Mouse (Mus musculus) midbrain, postnatal 0 days (tissue): ENCODE results near the gene Spata13. TPM values are rescaled to one million over a fixed set of nuclear protein-coding genes. Genes with fewer than 3 reads are reported as not detected.

Source experiments
- ATAC-seq: fragments of 200-750 bp; cut with Nextera tagmentation; 2 replicates; pipeline ENCODE4 v1.8.0; 2017; ENCODE audit warnings: moderate number of reproducible peaks, mild to moderate bottlenecking, moderate TSS enrichment, moderate library complexity; ENCODE audit not compliant: low FRiP score
- DNase-seq: peaks from one replicate; pipeline ENCODE4 v3.0.0-alpha.2; 2015; ENCODE audit warnings: low spot score
- H3K27ac ChIP-seq: fragments of 300-500 bp; sonication (generic); 2 replicates; pipeline ENCODE4 v1.5.1; 2014; ENCODE audit warnings: low read depth, mild to moderate bottlenecking, low read length, mixed read lengths
- H3K27me3 ChIP-seq: fragments of 300-500 bp; sonication (generic); 2 replicates; pipeline ENCODE4 v1.6.1; 2014; ENCODE audit warnings: low read length, control low read depth, mixed read lengths; ENCODE audit not compliant: insufficient read depth
- H3K36me3 ChIP-seq: fragments of 300-500 bp; sonication (generic); 2 replicates; pipeline ENCODE4 v1.6.1; 2014; ENCODE audit warnings: low read length, control low read depth, mixed read lengths; ENCODE audit not compliant: insufficient read depth
- H3K4me1 ChIP-seq: fragments of 300-500 bp; sonication (generic); 2 replicates; pipeline ENCODE4 v1.6.1; 2014; ENCODE audit warnings: mild to moderate bottlenecking, control low read depth, antibody characterized with exemption, low read length, mixed read lengths; ENCODE audit not compliant: insufficient read depth
- H3K4me2 ChIP-seq: fragments of 300-500 bp; sonication (generic); 2 replicates; pipeline ENCODE4 v1.6.1; 2014; ENCODE audit warnings: low read depth, mild to moderate bottlenecking, low read length, mixed read lengths; ENCODE audit not compliant: poor library complexity, severe bottlenecking
- H3K4me3 ChIP-seq: fragments of 300-500 bp; sonication (generic); 2 replicates; pipeline ENCODE4 v1.5.1; 2014; ENCODE audit warnings: low read depth, mild to moderate bottlenecking, low read length, moderate library complexity
- H3K9ac ChIP-seq: fragments of 300-500 bp; sonication (generic); replicated peaks from 2 replicates; pipeline ENCODE4 v1.6.1; 2014; ENCODE audit warnings: mild to moderate bottlenecking, low read length, moderate library complexity, mixed read lengths; ENCODE audit not compliant: poor library complexity, severe bottlenecking
- H3K9me3 ChIP-seq: fragments of 300-500 bp; sonication (generic); 2 replicates; pipeline ENCODE4 v1.6.1; 2016; ENCODE audit warnings: low read length, control low read depth
- CTCF ChIP-seq: IDR thresholded peaks from 2 replicates; pipeline ENCODE4 v1.5.1; 2016; ENCODE audit warnings: antibody characterized with exemption, mild to moderate bottlenecking
- WGBS: fragments of 180-500 bp; shearing (Covaris S2); extraction: QIAGEN DNeasy Blood & Tissue Kit; methylation state at CpG from one replicate; pipeline ENCODE4 v1.1.7; 2014; 5-methylcytosine and 5-hydroxymethylcytosine counted together
- polyA plus RNA-seq: library from polyadenylated mRNA; unstranded; fragments of >200 nt; fragmentation: Nextera tagmentation; extraction: Ambion mirVana; gene quantifications from 2 replicates; pipeline ENCODE4 v1.2.1, GENCODE M21; 2015
- total RNA-seq: library from RNA; depleted of rRNA; stranded (reverse); fragments of >200 nt; gene quantifications from 2 replicates; pipeline ENCODE4 v1.2.3, GENCODE M21; 2014; rRNA removed

Spata13 gene
- total and polyA plus RNA-seq, 2 experiments from 2014 or later, result 12.4 to 33.0 TPM

GRCm38 (mm10) chr14:60805871-60806270 is 172.1 kb downstream of the Spata13 start:
- no peak overlapping the region for H3K9ac ChIP-seq
- no peaks in the 10 kb centered on the region for H3K27me3 ChIP-seq
- H3K4me2 ChIP-seq, result no peak overlapping the region
- no peak overlapping the region for H3K27ac ChIP-seq
- ATAC-seq, result no peak
- H3K4me3 ChIP-seq, result no peak overlapping the region
- 78% methylated on average over 1 of the region's 1 CpGs for WGBS
- H3K9me3 ChIP-seq, result no peaks in the 10 kb centered on the region
- H3K36me3 ChIP-seq, result peaks cover 8% of the 10 kb centered on the region
- DNase-seq, result no peak
- H3K4me1 ChIP-seq, result no peaks in the 10 kb centered on the region
- TF ChIP-seq CTCF, result no peak

DNA sequence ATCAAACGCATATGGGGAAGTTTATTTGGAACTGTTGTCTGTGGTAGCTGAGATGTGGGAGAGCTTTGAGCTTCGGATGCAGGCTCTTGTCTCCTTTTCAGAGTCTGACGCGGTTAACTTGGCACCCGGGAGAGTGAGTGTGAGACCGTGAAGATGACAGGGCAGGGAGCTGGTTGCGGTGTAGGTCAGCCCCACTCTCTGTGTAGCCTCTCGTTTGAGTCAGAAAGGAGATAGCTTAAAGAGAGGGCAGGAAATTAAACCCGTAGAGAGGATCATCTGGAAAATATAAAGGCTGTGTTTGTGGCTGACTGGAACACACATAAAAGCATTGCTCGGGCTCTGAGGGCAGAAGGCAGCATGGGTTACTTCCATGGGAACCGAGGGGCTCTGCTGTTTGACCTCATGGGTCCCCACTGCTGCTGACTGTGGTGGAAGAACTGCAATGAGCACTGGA is 173.1 kb downstream of the Spata13 start:
- TF ChIP-seq CTCF, result no peak
- 50% methylated on average over 11 of the region's 11 CpGs for WGBS
- no peaks in the 10 kb centered on the region for H3K4me1 ChIP-seq
- H3K27ac ChIP-seq, result no peak overlapping the region; the same call in 1 of the 2 replicates
- H3K4me2 ChIP-seq, result no peak overlapping the region
- H3K36me3 ChIP-seq, result peaks cover 15% of the 10 kb centered on the region
- no peaks in the 10 kb centered on the region for H3K9me3 ChIP-seq
- no peaks in the 10 kb centered on the region for H3K27me3 ChIP-seq
- no peak overlapping the region for H3K9ac ChIP-seq
- no peak for ATAC-seq
- H3K4me3 ChIP-seq, result no peak overlapping the region
- DNase-seq, result no peak

DNA sequence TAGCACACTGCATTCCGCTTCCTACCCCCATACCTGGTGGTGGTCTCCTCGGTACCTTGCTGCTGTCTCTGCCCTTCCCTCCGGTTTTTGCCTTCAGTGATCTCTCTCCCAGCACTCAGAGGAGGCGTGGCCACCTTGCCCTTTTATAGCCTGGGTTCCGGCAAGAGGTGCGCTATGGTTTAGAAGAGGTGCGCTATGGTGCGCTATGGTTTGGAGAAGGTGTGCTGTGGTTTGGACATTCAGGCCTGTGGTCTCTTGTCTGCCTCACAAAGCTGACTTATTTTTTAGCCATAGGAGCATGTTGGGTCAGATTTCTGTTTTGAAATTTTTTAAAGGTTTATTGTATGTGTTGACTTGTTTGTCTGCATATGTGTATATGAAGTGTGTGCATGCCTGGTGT is 176.1 kb downstream of the Spata13 start:
- no peaks in the 10 kb centered on the region for H3K4me1 ChIP-seq
- H3K4me2 ChIP-seq, result no peak overlapping the region
- H3K27me3 ChIP-seq, result no peaks in the 10 kb centered on the region
- H3K36me3 ChIP-seq, result peaks cover 19% of the 10 kb centered on the region
- H3K9me3 ChIP-seq, result no peaks in the 10 kb centered on the region
- TF ChIP-seq CTCF, result no peak
- DNase-seq, result no peak
- no peak for ATAC-seq
- 94% methylated on average over 8 of the region's 8 CpGs for WGBS
- H3K4me3 ChIP-seq, result no peak overlapping the region
- H3K27ac ChIP-seq, result no peak overlapping the region
- H3K9ac ChIP-seq, result no peak overlapping the region

DNA sequence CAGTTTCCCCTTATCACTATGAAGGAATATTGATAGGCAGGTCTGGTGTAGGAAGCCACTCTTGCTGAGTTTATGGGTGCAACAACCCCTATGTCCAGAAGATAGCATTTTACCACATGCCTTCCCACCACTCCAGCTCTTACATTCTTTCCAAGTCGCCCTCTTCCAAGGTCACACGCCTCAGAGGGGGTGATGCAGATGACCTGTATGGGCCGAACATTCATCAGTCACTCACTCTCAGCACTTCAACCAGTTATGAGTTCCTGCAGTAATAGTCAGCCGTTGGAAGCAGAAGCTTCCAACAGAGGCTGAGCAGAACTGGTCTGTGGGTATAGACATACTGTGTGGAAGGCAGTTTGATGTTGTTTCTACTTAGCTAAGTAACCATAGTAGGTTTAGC is 177.7 kb downstream of the Spata13 start:
- Histone ChIP-seq H3K9ac (no peak overlapping the region), H3K4me1 (no peaks in the 10 kb centered on the region), H3K9me3 (no peaks in the 10 kb centered on the region), H3K4me3 (no peak overlapping the region), H3K36me3 (peaks cover 15% of the 10 kb centered on the region), H3K27ac (no peak overlapping the region), H3K4me2 (no peak overlapping the region), H3K27me3 (no peaks in the 10 kb centered on the region)
- DNase-seq (no peak), ATAC-seq (no peak)
- WGBS, result 91% methylated on average over 4 of the region's 4 CpGs
- no peak for TF ChIP-seq CTCF

Other genes starting within 250 kb of the Spata13 start
- gene C1qtnf9, start 134.1 kb downstream of the Spata13 start, total RNA-seq, result 0.11 and 0.28 TPM in 2 replicates
- gene C1qtnf9, start 134.1 kb downstream of the Spata13 start, polyA plus RNA-seq, result 0.10 TPM in 1 of 2 replicates, not detected in the other
- 23.6 and 32.1 TPM in 2 replicates for gene Mipep, start 150.6 kb downstream of the Spata13 start, total RNA-seq
- 16.7 and 17.1 TPM in 2 replicates for gene Mipep, start 150.6 kb downstream of the Spata13 start, polyA plus RNA-seq